Mouse (Mus musculus) E14TG2a.4 (cell line): ENCODE measurements around the gene Grb7.

ENCODE experiments used
- CTCF ChIP-seq: conservative IDR thresholded peaks from 2 replicates; pipeline ENCODE4 v1.5.1; 2014; ENCODE audit warnings: low read length
- NANOG ChIP-seq: IDR thresholded peaks from 2 replicates; pipeline ENCODE4 v1.6.1; 2014; ENCODE audit warnings: borderline replicate concordance, low read length, mixed read lengths

GRCm38 (mm10) chr11:98435723-98436122, 10.5 kb upstream of the Grb7 start:
- TF ChIP-seq CTCF (no peak), NANOG (no peak)
